Mouse (Mus musculus) neural tube, embryonic 10.5 days (tissue): ENCODE results near the gene Lcat.
A peak's percentile ranks its signal among the peaks of the same experiment; 100 is the strongest.

Experiments used
- DNase-seq: peaks from one replicate; pipeline ENCODE4 v3.0.0-alpha.2; 2017; ENCODE audit warnings: low spot score; ENCODE audit errors: extremely low spot score

The Lcat gene

DNA sequence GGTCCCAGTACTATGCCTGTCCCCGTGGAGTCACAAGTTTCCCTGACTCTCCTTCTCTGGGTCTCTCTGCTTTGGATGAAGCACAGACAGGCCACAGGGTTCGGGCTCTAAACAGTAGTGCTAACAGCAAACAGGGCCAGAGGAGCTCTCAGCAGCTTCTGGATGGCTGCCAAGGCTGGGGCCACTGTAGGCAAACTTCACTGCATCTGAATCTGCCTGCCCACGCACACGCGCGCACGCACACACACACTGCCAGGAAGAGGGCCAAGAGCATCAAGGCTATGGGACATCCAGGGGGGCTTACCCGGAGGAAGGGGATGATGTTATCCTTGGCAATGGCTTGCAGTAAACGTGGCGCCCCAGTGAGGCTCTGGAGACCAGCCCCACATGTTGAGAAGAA is 6.2 kb upstream of the Lcat start:
- DNase-seq: no peak

DNA sequence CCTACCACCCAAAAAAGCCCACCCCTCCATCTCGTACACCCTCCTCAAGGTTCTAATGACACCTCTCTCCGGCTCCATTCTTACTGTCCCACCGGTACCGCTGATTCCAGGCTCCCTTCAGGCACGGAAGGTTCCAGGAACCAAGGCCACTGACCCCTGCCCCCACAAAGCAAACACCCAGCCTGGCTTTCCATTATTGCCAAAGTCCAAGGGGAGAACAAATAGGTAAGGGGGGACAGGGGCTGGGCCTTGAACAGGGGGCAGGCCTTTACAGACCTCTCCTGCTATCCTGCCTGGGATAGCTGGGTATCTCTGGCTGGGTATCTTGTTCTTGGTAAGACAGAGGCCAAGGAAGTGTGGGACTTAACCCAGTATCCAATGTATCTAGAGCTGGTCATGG is 640 bp downstream of the Lcat start:
- no peak for DNase-seq

DNA sequence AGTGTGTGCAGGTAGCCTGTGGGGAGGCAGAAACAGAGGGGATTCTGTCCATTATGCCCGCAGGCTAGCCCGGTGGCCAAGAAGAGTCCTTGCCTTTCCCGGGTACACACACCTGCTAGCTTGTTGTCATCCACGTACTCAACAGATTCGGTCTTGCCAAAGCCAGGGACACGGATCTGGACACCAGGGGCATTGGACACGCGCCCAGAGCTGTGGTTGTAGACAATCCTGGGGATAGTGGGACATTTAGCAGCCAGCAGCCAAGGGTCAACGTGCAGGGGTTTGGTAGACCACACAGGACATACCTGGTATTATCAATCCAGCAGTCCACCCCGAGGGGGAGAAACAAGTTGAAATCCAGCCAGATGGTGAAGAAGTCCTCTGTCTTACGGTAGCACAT is 1.2 kb downstream of the Lcat start:
- DNase-seq: no peak

DNA sequence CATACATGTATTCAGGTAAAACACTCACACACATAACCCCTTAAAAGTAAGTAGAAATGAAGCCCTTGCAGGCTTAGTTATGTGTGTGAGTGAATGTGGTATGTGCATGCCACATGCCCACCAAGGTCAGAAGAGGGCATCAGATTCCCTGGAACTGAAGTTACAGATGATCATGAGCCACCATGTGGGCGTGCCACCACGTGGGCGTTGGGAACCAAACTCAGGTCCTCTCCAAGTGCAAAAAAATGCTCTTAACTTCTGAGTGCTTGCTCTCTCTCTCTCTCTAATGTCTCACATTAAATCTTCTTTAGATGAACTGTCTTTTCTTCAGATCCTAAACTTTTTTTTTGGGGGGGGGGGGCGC is 4.9 kb downstream of the Lcat start, which contains the start of gene Psmb10:
Gene Psmb10 (minus strand): TSS at position 139 of the 364 bp plus-strand sequence.
- no peak for DNase-seq

DNA sequence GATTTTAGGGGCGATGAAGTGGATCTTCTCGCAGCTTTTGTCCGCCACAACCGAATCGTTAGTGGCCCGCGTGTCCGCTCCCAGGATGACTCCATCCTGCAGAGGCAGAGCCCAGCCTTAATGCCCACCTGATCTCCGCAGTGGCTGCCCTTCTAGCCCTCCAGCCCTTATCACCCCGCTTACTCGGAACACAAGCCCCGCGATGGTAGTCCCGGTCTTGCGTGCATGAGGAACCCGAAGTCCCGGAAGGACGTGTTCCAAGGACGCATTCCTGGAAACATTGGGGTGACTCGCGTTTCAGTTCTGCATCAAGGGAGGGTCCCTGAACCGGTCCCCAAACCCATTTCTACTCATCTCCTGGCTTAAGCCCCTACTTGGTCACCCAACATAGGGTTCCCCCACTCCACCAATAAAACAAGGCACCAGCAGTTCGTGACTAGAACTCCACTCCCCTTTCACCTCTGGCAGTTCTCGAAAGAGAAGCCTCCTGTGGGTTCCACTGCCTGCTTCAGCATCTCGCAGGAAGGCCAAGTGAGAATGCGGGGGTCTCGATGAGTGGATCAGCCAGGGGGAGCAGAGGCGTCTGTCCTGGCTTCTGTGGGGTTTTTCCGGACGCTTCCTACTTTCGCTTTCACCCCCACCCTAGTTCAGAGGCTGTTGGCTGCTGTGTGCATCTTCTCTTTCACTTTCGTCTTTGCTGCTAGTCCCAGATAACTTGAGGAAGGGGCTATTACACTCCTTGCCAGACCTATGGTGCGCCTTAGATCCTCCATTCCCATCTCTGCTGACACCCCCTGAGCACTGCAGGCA is 5.5 kb downstream of the Lcat start:
- no peak for DNase-seq

DNA sequence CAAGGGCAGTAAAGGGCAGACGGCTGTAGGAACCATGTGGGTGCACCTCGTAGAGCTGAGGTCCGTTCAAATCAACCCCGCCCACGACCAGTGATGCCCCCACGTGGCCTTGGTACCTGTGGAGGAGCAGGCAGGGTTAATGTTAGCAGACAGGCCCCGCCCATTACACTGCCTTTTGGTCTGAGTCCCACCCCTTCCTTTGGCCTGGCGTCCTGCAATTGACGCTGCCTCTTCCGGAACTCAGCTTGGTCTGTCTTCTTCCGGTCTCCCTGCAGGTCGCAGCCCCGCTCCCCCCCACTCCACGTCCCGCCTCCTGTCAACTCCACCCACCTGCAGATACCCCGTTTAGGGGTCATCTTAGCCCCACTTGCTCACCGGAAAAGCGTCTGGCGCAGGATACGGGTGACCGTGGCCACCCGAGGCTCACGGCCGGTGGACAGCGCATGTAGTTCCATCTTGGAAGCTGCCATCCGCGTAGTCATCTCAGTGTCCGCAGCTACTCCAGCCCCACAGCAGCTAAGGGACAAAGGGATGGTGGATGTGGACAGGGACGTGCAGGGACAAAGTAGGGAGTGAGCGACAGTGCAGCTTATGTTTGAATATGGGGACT is 6.2 kb downstream of the Lcat start:
- peak; percentile 86 for DNase-seq

DNA sequence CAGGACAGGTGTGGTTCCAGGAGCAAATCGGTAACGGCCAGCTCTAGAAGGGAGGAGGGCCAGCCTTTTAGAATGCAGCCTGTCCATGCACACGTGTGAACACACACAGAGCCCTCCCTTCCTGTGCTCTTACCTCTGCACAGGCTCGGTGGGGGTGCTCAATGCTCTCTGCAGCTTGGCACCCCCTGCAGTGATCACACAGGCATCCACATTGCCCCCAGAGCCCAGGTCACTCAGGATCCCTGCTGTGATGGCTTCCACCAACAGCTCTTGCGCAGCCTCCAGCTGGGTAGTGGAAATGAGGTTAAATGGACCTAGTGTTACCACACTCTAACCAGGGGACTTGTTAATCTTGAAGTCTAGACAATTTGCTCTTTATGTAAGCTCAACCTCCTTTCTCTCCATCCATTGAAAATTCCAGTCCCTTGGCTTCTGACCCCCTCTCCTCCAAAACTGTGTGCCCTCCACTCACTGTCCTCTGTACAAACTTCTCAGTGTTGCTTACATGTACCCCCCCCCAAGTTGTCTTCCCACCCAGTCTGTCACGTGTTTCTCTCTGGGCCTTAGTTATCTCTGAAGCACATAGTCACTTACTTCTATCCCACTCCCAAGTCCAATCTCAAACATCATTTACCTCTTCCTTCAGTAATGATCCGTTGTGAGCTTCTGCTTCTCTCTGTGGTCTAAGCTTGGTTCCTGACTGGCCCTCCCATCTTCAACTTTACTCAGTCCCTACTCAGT is 7.1 kb downstream of the Lcat start:
- DNase-seq: no peak

DNA sequence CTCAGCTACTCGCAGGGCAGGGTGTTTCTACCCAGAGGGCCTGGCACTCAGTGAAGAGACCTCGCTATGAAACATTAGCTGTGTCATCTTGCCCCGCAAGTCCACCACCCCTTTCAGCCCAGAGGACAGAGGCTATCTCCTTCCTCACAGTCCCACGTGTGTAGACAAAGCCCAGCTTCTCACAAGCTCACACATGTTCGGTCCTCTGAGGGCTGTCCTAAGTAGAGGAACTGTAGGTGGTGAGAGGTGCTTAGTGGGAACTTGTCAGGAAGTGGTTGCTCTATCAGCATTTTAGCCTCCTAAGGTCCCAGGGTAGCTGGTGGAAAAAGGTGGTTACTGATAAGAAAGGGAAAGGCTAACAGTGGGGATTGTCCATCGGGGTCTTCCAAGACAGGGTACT is 8.1 kb downstream of the Lcat start:
- DNase-seq: no peak

DNA sequence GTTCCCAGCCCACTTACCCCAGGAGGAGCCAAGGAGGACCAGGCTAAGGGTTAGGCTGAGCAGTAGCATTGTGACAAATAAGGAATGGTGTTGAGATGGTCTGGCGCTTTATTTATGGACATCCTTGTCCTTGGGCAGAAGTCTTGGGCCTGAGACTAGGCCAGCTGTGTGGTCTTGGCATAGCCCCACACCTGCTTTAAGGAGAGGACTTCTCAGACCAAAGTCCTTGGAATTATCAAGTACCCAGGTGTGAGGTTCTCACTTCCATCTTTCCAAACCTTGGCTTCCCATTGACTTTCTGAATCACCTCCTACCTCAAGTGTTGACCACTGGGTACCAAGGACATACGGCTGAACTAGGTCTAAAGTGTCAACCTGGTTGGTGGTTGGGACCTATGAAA is 9.4 kb downstream of the Lcat start, which contains the start of gene Ctrl:
Gene Ctrl (minus strand): TSS at position 101 of the 400 bp plus-strand sequence.
- DNase-seq: no peak

DNA sequence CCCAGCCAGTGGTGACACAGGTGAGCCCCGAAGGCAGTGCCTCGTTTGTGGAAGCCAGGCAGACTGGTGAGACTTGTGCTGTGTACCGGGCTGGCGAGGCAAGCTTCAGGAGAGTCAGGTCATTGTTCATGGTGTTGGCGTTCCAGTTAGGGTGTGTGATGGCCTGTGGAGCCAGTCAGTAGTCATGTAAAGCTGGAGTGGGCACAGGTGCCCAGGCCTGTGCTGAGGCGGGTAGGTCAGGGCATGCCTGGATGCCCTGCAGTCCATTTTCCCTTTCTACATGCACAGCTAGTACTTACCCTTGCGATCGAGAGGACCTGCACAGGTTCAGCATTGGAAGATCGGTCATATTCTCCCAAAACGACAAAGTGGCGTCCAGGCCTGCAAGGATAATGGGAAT is 10.7 kb downstream of the Lcat start:
- DNase-seq: no peak

DNA sequence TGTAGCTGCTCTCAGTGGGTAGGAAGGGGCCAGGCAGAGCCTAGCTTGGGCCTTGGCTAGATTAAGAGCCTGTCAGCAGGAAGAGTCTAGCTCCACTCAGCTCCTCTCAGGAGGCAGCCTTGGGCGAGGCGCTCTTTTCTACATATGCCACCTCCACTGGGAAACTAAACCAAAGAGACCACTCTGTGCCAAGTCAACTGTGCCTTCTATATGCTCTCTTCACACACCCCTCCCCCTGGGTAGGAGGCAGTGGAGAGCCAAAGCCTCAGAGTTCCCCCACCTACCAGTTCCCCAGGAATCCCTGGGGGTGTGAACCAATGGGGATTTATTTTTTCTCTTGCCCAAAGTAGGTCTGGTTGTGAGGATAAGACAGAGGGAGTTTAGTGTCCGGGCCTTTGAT is 11.9 kb downstream of the Lcat start:
- DNase-seq: no peak

DNA sequence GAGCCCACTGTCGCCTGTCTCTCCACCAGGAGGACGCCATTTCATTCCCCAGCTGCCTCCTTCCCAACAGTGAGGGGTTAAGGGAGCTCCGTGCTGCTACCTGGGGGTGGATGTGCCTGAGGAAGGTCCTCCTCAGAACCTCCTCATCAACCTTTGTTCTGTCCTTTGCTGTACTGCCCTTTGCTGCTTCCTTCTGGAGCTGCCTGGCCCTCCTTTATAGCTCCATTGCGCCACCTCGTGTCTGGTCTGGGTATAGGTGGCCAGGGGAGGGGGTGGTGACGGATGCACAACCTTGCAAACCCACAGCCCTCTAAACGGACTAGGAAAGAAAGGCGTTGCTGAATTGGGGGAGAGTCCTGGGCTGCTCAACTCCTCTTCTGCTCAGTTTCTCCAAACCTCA is 12.6 kb downstream of the Lcat start:
- DNase-seq: peak; percentile 86

DNA sequence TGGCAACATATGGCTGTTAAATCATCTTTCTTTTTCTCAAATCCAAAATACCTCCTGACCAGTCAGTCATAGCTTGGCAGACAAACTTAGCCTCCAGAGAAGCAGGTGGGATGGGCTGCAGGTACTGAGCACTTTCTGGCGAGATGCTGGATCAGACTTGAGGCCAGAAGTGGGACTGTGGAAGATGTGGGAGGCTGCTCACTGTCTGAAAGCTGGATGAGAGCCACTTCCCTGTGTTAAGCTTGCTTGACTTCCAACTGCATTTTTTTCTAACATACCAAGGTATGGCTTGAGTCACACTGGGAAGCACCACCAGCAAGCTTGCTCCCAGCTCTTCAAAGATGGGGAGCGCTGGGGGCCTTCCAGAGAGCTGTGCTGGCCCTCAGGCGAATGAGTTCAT is 18.1 kb downstream of the Lcat start:
- no peak for DNase-seq

DNA sequence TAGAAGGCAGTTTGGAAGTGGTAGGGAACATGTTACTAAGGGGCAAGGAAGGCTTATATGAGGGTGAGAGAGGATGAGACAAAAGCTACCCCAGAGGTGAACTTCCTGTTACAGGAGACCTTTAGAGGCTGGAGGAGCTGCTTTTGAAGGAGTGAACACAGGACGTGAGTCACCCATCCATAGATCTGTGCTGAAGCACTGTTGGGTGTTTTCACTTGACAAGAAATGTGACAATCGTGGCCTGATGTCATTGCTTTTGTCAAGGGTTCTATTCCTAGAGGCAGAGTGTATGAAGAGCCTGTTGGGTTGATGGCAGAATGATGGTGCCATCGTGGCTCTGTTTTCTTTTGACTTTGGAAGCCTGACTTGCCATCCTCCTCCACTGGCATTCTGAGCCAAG is 23.8 kb downstream of the Lcat start:
- DNase-seq: no peak

DNA sequence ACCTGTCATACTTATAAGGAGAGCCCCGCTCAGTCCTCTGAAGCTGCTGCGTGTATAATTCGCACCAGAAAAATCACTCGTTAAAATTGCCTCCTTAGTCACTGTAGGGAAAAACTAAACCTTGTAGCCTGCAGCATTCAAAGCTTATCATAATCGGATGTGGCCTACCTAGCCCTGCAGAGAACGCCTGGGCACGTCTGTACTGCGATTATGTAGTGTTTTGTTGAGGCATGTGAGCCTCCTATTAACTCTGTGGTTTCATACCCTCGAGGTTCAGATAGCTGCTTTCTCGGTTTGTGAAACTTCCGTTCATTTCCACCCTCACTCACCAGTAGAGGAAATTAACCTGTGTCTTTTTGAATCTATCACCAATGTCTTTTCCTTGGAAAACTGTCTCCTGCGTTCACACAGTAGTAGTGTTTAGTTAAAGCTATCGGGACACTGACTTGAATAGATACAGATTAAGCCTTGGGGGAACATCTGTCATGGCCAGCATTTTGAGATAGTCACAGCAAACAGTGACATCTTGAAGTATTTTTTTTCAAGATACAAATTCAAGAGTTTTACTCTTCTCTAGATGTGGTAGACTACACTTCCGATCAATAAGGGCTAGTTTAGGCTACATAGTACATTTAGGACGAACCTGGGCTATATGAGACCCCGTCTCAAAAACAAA is 42.1 kb downstream of the Lcat start:
- DNase-seq: no peak

DNA sequence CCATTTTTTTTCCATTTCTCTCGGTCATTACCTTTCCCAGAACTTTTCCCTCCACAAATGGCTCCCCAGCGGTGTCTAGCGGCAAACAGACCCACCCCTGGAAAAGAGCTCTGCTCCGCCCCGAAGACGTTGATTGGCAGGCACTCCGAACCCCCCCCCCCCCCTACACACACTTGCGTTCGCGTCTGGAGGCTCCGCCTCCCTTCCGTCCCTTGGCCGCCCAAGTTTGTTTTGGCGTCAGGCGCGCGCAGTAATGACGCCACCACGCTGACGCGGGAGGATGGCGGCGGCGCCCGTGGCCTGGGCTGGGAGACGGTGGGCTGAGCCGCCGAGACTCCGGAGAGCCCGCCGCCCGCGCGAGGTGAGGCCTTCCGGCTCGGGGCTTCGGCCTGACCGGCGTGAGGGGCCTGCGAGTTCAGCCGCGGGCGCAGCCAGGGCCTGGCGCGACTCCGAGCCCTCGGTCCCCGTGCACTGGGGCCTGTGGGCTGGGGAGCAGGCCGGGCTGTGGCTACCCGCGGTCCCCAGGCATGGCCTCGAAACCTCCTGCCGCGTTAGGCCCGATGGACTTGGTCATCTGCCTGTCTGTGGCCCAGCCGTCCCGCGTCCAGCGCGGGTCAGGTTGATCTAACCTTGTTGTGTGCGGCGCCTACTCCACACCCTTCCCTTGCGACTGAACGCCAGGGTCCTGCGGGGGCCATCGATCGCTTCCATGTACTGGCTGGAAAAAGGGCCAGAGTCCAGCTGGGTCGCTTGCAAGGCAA is 42.8 kb downstream of the Lcat start, which contains the start of gene Pskh1:
Gene Pskh1 (plus strand): TSS at position 262 of the 761 bp plus-strand sequence.
- peak; percentile 97 for DNase-seq

DNA sequence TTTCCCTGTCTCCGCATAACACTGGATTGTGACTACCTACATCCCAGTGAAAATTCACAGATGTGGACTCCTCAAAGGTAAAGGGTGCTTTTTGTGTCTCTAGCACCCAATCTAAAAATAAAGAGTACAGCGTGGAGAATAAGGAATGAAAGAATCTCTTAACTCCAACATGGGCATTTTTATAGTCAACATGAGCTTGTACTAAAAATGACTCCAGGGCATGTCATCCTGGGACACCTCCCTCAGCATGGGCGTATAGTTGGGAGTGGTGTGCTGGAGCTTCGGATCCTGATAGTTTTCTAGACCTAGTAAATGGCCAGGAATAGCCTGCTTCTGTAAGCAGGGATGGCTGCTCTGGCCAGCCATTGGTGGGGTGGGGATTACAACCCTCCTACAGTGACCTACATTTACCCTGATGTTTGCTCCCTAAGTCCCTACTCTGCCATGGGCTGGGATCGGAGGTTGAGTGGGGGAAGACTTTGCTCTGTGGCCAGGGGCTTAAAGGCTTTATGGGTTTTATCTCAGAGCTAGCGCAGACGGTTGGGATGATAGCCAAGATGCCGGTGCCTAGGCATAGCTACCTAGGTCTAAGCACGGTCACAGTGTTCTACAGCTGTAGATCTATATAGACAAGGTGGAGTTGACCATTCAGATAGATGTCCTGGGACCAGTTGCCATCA is 45.2 kb downstream of the Lcat start:
- no peak for DNase-seq

DNA sequence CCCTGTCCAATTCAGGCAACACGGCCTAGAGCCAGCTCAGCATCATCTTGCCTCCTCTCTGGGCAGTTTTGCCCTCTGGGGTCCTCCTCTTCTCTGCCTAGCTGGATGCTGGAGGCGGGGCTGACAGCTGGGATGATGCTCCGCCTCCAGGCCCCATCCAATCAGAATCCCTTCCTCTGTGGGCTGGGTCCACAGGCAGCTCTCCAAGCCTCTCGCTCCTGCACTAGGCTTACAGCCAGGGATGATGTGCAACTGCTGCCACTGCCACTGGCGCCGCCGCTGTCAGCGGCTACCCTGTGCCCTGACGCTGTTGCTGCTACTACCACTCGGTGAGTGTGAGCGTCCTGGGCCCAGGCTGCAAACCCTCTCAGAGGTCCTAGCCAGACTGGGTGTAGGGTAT is 49.8 kb downstream of the Lcat start, which contains the start of gene Nrn1l:
Gene Nrn1l (plus strand): TSS at position 229 of the 400 bp plus-strand sequence.
- peak; percentile 67 for DNase-seq

DNA sequence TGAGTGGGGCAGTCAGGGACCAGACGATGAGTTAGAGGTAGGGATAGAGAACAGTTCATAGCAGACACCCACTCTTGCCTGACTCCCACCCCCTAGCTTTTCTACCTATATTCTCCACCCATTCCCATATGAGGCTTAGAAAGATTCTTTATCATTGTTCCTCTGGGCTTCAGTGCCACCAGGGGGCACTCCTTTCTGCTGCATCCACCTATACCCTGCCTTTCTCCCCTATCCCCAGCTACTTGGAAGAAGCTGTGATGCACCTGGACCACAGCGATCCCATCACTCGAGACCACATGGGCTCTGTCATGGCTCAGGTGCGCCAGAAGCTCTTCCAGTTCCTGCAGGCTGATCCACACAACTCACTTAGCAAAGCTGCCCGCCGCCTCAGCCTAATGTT is 50.8 kb downstream of the Lcat start:
- no peak for DNase-seq

DNA sequence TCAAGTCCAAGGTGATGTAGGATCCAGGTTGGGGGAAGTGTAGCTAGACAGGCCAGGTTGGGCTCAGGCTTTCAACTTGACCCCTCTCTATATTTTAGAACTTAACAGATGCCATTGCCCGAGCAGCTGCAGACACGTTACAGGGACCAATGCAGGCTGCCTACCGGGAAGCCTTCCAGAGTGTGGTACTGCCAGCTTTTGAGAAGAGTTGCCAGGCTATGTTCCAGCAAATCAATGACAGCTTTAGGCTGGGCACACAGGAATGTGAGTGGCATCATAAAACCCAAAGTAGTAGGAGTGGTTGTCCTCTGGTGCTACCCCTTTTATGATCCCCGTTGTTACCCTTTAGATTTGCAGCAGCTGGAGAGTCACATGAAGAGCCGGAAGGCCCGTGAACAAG is 52.3 kb downstream of the Lcat start:
- DNase-seq: no peak
